Mouse (Mus musculus): ENCODE results near the gene Ctsg. TPM values are rescaled to one million over a fixed set of nuclear protein-coding genes. Genes with fewer than 3 reads are reported as not detected.
"Not testable (repeated sequence)": the region's sequence is repeated elsewhere in the genome, so short reads cannot be mapped to it uniquely, and the experiment has no call there.

The Ctsg gene
- polyA plus RNA-seq, 1 experiment from 2014 or later: 0.31 TPM

- 61% methylated on average over 3 of the region's 3 CpGs for WGBS
- Histone ChIP-seq H3K9me3 (ENCODE audit: control insufficient read depth, low read length) (no peaks in the 10 kb centered on the region), H3K4me3 (ENCODE audit: low read length) (no peak overlapping the region), H3K36me3 (ENCODE audit: control insufficient read depth, insufficient read depth, low read length) (no peaks in the 10 kb centered on the region), H3K27me3 (replicated peaks; ENCODE audit: control insufficient read depth, insufficient read depth, low read length) (no peaks in the 10 kb centered on the region), H3K27ac (ENCODE audit: low read depth, low read length) (no peak overlapping the region), H3K4me1 (ENCODE audit: control insufficient read depth, insufficient read depth, low read depth, low read length) (no peaks in the 10 kb centered on the region), H3K9ac (ENCODE audit: low read depth, low read length) (no peak overlapping the region), H3K4me2 (ENCODE audit: low read length) (no peak overlapping the region)
- no peak for ATAC-seq
Observed at GRCm38 (mm10) chr14:56103452-56103851, 1.1 kb upstream of the Ctsg start.

GRCm38 (mm10) chr14:56098940-56099339 is 3.4 kb downstream of the Ctsg start:
- Histone ChIP-seq H3K9me3 (ENCODE audit: control insufficient read depth, low read length) (no peaks in the 10 kb centered on the region), H3K9ac (ENCODE audit: low read depth, low read length) (no peak overlapping the region), H3K4me2 (ENCODE audit: low read length) (no peak overlapping the region), H3K4me3 (ENCODE audit: low read length) (no peak overlapping the region), H3K4me1 (ENCODE audit: control insufficient read depth, insufficient read depth, low read depth, low read length) (no peaks in the 10 kb centered on the region), H3K27me3 (replicated peaks; ENCODE audit: control insufficient read depth, insufficient read depth, low read length) (no peaks in the 10 kb centered on the region), H3K27ac (ENCODE audit: low read depth, low read length) (no peak overlapping the region), H3K36me3 (ENCODE audit: control insufficient read depth, insufficient read depth, low read length) (no peaks in the 10 kb centered on the region)
- WGBS: 79% methylated on average over 4 of the region's 4 CpGs
- ATAC-seq: no peak

GRCm38 (mm10) chr14:56097597-56097996 is 4.8 kb downstream of the Ctsg start:
- Histone ChIP-seq H3K4me2 (ENCODE audit: low read length) (no peak overlapping the region), H3K27ac (ENCODE audit: low read depth, low read length) (no peak overlapping the region), H3K36me3 (ENCODE audit: control insufficient read depth, insufficient read depth, low read length) (no peaks in the 10 kb centered on the region), H3K4me3 (ENCODE audit: low read length) (no peak overlapping the region), H3K27me3 (replicated peaks; ENCODE audit: control insufficient read depth, insufficient read depth, low read length) (no peaks in the 10 kb centered on the region), H3K9ac (ENCODE audit: low read depth, low read length) (no peak overlapping the region), H3K4me1 (ENCODE audit: control insufficient read depth, insufficient read depth, low read depth, low read length) (no peaks in the 10 kb centered on the region), H3K9me3 (ENCODE audit: control insufficient read depth, low read length) (no peaks in the 10 kb centered on the region)
- WGBS: 87% methylated on average over 1 of the region's 1 CpGs
- ATAC-seq: no peak

GRCm38 (mm10) chr14:56093353-56093752 is 9.0 kb downstream of the Ctsg start:
- Histone ChIP-seq H3K27ac (ENCODE audit: low read depth, low read length) (no peak overlapping the region), H3K9ac (ENCODE audit: low read depth, low read length) (no peak overlapping the region), H3K36me3 (ENCODE audit: control insufficient read depth, insufficient read depth, low read length) (no peaks in the 10 kb centered on the region), H3K4me2 (ENCODE audit: low read length) (no peak overlapping the region), H3K4me1 (ENCODE audit: control insufficient read depth, insufficient read depth, low read depth, low read length) (no peaks in the 10 kb centered on the region), H3K27me3 (replicated peaks; ENCODE audit: control insufficient read depth, insufficient read depth, low read length) (no peaks in the 10 kb centered on the region), H3K9me3 (ENCODE audit: control insufficient read depth, low read length) (no peaks in the 10 kb centered on the region), H3K4me3 (ENCODE audit: low read length) (no peak overlapping the region)
- no peak for ATAC-seq
- 76% methylated on average over 2 of the region's 2 CpGs for WGBS

- ATAC-seq: no peak
- no peaks in the 10 kb centered on the region for H3K9me3 ChIP-seq (ENCODE audit: control insufficient read depth, low read length)
- no peaks in the 10 kb centered on the region for H3K27me3 ChIP-seq (replicated peaks; ENCODE audit: control insufficient read depth, insufficient read depth, low read length)
- no peak overlapping the region for H3K4me2 ChIP-seq (ENCODE audit: low read length)
- no peak overlapping the region for H3K27ac ChIP-seq (ENCODE audit: low read depth, low read length)
- WGBS: 75% methylated on average over 3 of the region's 3 CpGs
- H3K4me3 ChIP-seq (ENCODE audit: low read length): no peak overlapping the region
- H3K4me1 ChIP-seq (ENCODE audit: control insufficient read depth, insufficient read depth, low read depth, low read length): no peaks in the 10 kb centered on the region
- H3K9ac ChIP-seq (ENCODE audit: low read depth, low read length): no peak overlapping the region
- no peaks in the 10 kb centered on the region for H3K36me3 ChIP-seq (ENCODE audit: control insufficient read depth, insufficient read depth, low read length)
Observed at GRCm38 (mm10) chr14:56086711-56087110, 15.7 kb downstream of the Ctsg start.

GRCm38 (mm10) chr14:56085167-56085566 is 17.2 kb downstream of the Ctsg start, which contains the start of gene Mcpt8:
TSS of gene Mcpt8 (minus strand) at chr14:56085273.
- WGBS: 93% methylated on average over 2 of the region's 2 CpGs

GRCm38 (mm10) chr14:56082016-56082415 is 20.4 kb downstream of the Ctsg start:
- Histone ChIP-seq H3K4me3 (ENCODE audit: low read length) (no peak overlapping the region), H3K36me3 (ENCODE audit: control insufficient read depth, insufficient read depth, low read length) (no peaks in the 10 kb centered on the region), H3K9ac (ENCODE audit: low read depth, low read length) (no peak overlapping the region), H3K4me1 (ENCODE audit: control insufficient read depth, insufficient read depth, low read depth, low read length) (no peaks in the 10 kb centered on the region), H3K4me2 (ENCODE audit: low read length) (no peak overlapping the region), H3K27ac (ENCODE audit: low read depth, low read length) (no peak overlapping the region), H3K27me3 (replicated peaks; ENCODE audit: control insufficient read depth, insufficient read depth, low read length) (no peaks in the 10 kb centered on the region), H3K9me3 (ENCODE audit: control insufficient read depth, low read length) (no peaks in the 10 kb centered on the region)
- no peak for ATAC-seq
- WGBS: 71% methylated on average over 4 of the region's 4 CpGs

More at GRCm38 (mm10) chr14:56085167-56085566, 17.2 kb downstream of the Ctsg start, which contains the start of gene Mcpt8:
- H3K9ac ChIP-seq (ENCODE audit: low read depth, low read length): no peak within 1 kb of the TSS
- no peak for ATAC-seq
- H3K4me2 ChIP-seq (ENCODE audit: low read length): no peak within 1 kb of the TSS
- H3K4me1 ChIP-seq (ENCODE audit: control insufficient read depth, insufficient read depth, low read depth, low read length): no peaks in the 10 kb centered on the region
- no peaks in the 10 kb centered on the region for H3K27me3 ChIP-seq (replicated peaks; ENCODE audit: control insufficient read depth, insufficient read depth, low read length)
- no peak within 1 kb of the TSS for H3K4me3 ChIP-seq (ENCODE audit: low read length)
- H3K9me3 ChIP-seq (ENCODE audit: control insufficient read depth, low read length): no peaks in the 10 kb centered on the region
- no peak within 1 kb of the TSS for H3K27ac ChIP-seq (ENCODE audit: low read depth, low read length)
- no peaks in the 10 kb centered on the region for H3K36me3 ChIP-seq (ENCODE audit: control insufficient read depth, insufficient read depth, low read length)

GRCm38 (mm10) chr14:56062213-56062612 is 40.2 kb downstream of the Ctsg start, which contains the start of gene Mcpt4:
TSS of gene Mcpt4 (minus strand) at chr14:56062313.
- H3K4me3 ChIP-seq (ENCODE audit: low read length); H3K9ac ChIP-seq (ENCODE audit: low read depth, low read length); H3K9me3 ChIP-seq (ENCODE audit: control insufficient read depth, low read length); H3K36me3 ChIP-seq (ENCODE audit: control insufficient read depth, insufficient read depth, low read length); H3K27me3 ChIP-seq (replicated peaks; ENCODE audit: control insufficient read depth, insufficient read depth, low read length); H3K27ac ChIP-seq (ENCODE audit: low read depth, low read length); H3K4me1 ChIP-seq (ENCODE audit: control insufficient read depth, insufficient read depth, low read depth, low read length); ATAC-seq; H3K4me2 ChIP-seq (ENCODE audit: low read length): not testable (repeated sequence)
- WGBS: 84% methylated on average over 3 of the region's 3 CpGs

GRCm38 (mm10) chr14:56057722-56058121 is 44.7 kb downstream of the Ctsg start:
- Histone ChIP-seq H3K36me3 (ENCODE audit: control insufficient read depth, insufficient read depth, low read length) (no peaks in the 10 kb centered on the region), H3K4me2 (ENCODE audit: low read length) (no peak overlapping the region), H3K27ac (ENCODE audit: low read depth, low read length) (no peak overlapping the region), H3K9ac (ENCODE audit: low read depth, low read length) (no peak overlapping the region), H3K9me3 (ENCODE audit: control insufficient read depth, low read length) (no peaks in the 10 kb centered on the region), H3K4me1 (ENCODE audit: control insufficient read depth, insufficient read depth, low read depth, low read length) (no peaks in the 10 kb centered on the region), H3K4me3 (ENCODE audit: low read length) (no peak overlapping the region), H3K27me3 (replicated peaks; ENCODE audit: control insufficient read depth, insufficient read depth, low read length) (no peaks in the 10 kb centered on the region)
- ATAC-seq: no peak
- 85% methylated on average over 4 of the region's 4 CpGs for WGBS

- 92% methylated on average over 3 of the region's 3 CpGs for WGBS
- Histone ChIP-seq H3K9ac (ENCODE audit: low read depth, low read length) (no peak overlapping the region), H3K4me3 (ENCODE audit: low read length) (no peak overlapping the region), H3K27me3 (replicated peaks; ENCODE audit: control insufficient read depth, insufficient read depth, low read length) (no peaks in the 10 kb centered on the region), H3K36me3 (ENCODE audit: control insufficient read depth, insufficient read depth, low read length) (no peaks in the 10 kb centered on the region), H3K27ac (ENCODE audit: low read depth, low read length) (no peak overlapping the region), H3K4me2 (ENCODE audit: low read length) (no peak overlapping the region), H3K9me3 (ENCODE audit: control insufficient read depth, low read length) (no peaks in the 10 kb centered on the region), H3K4me1 (ENCODE audit: control insufficient read depth, insufficient read depth, low read depth, low read length) (no peaks in the 10 kb centered on the region)
- no peak for ATAC-seq
Observed at GRCm38 (mm10) chr14:56055408-56055807, 47.0 kb downstream of the Ctsg start.

Measured in hindbrain, embryonic 16.5 days (tissue).